Mouse (Mus musculus): Measurements from ENCODE around the gene Plppr2. TPM values are rescaled to one million over a fixed set of nuclear protein-coding genes. Genes with fewer than 3 reads are reported as not detected.

The Plppr2 gene
- total RNA-seq, 2 experiments from 2014 or later: 2.2 to 2.4 TPM

DNA sequence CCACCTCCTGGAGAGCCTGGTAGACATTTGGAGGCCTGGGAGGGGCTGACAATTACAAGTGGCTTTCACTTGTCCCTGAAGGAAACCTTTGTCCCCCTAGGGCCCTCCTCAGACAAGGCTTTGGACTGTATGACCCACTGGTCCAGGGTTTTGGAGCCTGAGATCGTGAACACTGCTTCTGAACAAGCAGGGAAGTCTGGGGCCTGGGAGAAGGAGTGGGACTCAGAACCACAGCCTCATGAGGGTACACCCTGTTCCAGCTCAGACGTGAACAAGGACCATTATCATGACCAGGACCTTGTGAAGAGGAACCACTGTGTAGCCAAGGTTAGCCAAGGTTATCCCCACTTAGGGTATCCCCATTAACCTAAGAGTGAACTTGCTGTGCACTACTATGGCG is 7.6 kb upstream of the Plppr2 start:
- DNase-seq: no peak
- intact Hi-C loops (cut with DNase I): no loop called here

DNA sequence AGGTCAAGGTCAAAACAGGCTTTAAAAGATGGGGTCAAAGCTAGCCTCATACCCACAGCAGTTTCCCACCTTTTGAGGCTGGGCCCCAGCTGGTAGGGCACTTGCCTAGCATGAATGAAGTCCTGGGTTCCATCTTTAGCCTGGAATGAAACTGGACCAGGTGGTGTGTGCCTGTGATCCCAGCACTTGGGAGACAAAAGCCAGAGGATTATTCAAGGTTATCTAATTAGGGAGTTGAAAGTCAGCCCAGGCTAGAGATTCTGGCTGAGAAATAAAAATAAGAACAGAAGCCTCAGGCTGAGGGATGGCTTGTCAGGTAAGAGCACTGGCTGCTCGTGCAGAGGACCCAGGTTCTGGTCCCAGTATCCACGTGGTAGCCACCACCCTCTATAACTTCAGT is 4.8 kb upstream of the Plppr2 start:
- DNase-seq: no peak
- intact Hi-C loops (cut with DNase I): no loop called here

DNA sequence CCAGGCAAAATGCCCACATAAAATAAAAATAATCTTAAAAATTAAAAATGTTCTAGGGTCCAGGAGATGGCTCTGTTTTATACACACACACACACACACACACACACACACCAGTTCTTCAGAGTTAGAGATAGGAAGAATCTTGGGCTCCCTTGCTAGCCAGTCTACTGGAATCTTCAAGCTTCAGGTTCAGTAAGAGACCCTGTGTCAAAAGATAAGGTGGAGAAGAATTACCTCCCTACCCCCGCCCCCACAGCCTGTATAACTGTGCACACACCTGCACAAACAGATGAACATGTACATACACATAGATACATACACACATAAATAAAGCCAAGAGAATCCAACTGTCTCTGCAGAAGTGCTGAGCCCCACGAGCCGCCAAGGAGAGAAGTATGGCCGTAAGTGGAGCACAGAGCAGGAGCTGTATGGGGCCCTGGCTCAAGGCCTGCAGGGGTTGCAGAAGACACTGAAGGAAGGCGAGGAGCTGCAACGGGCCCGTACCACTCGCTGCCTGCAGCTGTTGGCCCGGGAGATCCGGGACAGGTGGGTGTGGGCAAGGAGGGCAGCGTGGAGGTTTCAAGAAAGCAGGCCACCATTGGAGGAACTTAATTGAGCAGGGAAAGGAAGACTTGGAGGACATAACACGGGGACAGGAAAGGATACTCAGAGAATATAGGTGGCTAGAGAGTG is 4.2 kb upstream of the Plppr2 start:
- no peak for DNase-seq
- intact Hi-C loops (cut with DNase I): no loop called here

DNA sequence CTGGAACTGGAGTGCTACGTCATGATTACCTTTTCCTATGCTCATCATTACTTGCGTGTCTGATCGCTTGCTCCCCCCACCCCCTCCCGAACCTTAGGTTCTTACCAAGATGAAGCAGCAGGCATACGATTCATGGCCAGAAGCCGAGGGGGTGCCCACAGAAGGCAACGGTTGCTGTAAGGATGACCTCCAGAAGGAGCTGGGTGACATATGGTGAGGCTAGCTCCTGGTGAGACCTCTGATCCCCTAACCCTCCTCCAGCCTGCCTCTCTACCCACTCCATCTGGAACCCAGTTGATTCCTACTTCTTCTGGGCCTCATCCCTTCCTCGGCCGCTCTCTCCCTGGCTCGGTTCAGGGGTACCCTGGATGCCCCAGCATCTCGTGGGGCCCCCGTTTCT is 2.8 kb upstream of the Plppr2 start:
- intact Hi-C loops (cut with DNase I): no loop called here

DNA sequence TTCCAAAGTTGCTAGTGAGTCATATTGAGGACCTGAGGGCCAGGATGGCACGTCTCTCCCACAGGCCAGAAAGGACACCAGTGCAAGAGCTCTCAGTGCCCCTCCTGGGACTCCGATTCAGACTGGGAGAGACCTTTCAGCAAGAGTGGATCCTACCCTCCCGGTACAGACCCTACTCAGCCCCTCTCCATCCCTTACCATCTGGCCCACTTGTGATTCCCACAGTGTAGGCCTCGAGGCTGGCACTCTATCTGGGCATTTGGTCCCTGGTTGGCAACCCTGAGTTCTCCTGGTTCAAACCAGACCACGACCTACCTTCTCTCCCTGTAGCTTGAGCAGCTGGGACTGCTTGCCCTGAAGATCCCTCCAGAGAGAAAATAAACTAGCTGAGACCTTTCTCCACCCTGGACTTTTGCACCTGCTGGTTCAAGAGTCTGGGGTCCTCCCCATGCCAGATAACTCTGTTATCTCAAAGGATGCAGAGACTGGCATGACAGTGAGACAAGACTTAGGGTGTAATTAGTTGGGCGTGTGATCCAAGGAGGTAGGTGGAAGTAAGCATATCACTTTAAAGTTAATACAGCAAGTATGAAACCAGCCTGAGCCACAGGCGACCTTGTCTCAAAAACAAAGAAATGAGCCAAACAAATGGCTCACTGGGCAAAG is 1.2 kb upstream of the Plppr2 start:
- intact Hi-C loops (cut with DNase I): no loop called here
- no peak for DNase-seq

More for the DNA sequence above, 2.8 kb upstream of the Plppr2 start:
- DNase-seq: no peak

DNA sequence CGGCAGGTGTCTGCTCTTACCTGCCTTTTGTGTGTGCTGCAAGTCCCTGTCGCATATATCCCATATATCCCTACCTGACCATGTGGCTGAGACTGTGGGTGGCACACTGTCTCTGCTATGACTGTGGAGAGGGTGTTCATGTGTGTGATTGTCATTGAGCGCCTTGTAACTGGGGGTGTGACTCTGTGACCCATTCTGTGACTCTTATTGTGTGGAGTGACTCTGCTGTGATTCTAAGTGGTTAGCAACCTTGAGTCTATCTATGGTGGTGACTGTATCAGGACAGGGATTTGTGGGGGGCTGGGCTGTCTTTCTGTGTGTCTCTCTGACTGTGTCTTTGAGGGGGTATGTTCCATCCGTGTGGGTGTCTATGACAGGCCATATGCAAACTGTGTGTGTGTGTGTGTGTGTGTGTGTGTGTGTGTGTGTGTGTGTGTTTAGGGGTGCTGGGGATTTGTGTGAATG is 910 bp downstream of the Plppr2 start:
- DNase-seq: no peak
- intact Hi-C loops (cut with DNase I): no loop called here

DNA sequence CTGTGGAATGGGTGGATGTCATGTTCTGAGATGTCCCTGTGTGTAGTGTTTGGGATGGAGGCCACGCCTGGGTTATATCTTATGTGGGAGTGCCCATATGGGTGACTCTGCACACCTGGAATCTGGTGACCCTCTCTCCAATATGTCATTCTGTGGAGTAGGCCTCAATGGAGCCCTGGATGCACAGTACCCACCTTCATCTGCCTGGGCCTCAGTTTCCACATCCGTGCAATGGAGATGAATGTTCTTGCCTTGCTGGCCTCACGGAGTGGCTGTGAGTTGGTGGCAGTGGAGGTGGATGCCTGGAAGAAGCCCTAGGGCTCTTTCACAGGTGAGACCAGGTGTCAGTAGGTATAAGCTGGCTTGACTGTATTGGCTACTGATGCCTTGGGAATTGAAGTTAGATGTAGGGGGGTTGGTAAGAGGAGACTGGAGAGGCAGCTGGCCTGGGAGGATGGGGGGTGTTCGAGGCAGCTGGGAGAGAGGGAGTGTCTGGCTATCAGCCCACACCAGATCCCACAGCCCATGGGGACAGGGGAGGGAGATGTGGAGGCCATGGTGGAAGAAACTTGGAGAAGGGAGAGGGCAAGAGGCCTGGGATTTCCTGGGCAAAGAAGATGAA is 1.5 kb downstream of the Plppr2 start:
- intact Hi-C loops (cut with DNase I): no loop called here
- no peak for DNase-seq

DNA sequence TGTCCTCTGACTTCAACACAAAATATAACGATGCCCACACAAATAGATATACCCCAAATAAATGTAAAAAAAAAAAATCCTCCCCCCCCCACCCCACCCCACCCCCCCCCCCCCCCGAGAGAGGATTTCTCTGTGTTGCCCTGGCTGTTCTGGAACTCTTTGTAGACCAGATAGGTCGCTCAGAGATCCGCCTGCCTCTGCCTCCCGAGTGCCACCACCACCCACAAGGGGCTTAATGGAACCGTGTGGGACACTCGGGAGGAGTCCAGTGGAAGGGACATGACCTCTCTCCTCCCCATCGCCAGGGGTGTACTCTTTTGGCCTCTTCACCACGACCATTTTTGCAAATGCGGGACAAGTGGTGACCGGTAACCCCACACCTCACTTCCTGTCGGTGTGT is 6.2 kb downstream of the Plppr2 start:
- no peak for DNase-seq
- intact Hi-C loops (cut with DNase I): no loop called here

DNA sequence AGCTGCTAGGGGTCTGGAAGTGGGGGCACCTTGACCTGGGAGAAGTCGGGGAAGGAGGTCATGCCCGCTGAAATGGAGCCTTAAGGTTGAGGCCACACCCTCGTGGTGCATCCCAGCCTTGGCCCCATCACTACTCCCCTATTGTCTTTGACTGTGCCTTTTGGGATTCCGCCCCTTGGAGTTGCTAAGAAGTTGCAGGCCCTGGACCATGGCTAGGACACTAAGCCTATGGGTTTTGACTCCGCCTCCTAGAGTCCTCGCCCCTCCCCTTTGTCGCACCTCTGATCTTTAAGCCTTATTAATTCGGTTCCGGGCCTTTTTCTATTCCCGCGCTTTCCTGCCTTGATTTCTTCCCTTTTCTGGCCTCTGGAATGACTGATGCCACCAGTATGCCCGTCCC is 6.8 kb downstream of the Plppr2 start:
- no peak for DNase-seq
- intact Hi-C loops (cut with DNase I): no loop called here

DNA sequence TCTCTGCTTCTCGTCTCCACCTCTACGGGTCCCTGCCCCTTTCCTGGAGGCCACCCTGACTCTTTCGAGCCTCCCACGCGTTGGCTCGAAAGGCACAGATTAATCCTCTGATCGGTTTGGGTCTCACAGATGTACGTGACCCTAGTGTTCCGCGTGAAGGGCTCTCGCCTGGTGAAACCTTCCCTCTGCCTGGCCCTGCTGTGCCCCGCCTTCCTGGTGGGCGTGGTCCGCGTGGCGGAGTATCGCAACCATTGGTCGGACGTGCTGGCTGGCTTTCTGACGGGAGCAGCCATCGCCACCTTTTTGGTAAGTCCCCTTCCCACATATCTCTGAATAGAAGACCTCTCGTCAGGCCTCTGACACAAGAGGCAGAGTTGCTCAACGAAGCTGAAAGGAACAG is 7.4 kb downstream of the Plppr2 start:
- intact Hi-C loops (cut with DNase I): no loop called here
- no peak for DNase-seq

DNA sequence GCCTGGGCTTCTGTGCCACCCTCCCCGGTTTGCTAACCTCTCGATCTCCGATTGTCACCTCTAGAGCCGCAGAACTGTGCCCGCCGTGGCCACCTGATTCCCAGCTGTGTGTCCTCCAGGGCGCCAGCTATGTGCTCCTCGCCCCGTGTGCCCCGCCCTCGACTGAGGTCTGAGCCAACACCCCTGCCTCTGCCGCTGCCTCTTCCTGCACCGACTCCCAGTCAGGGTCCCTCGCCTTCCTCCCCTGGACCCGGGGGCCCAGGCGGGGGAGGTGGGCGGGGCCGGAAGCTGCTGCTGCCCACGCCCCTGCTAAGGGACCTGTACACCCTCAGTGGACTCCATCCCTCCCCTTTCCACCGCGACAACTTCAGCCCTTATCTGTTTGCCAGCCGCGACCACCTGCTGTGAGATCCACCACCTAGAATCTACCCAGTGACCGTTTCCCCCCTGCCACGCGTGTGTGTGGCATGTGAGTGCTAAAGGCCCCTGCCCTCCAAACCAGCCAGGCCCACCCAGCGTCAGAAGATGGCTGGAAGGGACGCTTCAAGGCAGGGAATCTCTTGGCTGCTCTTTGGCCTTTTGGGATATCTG is 10.8 kb downstream of the Plppr2 start:
- DNase-seq: no peak
- intact Hi-C loops (cut with DNase I): no loop called here

DNA sequence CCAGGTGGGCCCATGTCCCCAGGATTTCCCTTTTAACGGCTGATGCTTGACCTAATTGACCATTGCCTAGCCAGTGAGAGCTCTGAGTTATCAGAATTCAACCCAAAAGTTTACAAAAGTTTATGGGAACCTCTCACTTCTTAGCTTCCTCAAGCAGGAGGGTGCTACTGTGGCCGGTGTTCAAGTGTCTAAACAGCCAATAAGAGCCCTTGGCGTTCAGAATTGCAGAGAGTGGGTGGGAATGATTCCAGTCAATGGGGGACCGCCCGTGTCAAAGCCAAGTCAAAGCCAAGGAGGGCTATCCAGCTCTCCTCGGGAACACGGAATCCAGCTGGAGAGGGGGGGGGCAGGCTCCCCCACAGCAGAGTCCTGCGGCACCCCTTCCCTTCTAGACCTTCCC is 11.3 kb downstream of the Plppr2 start:
- no peak for DNase-seq
- intact Hi-C loops (cut with DNase I): no loop called here

DNA sequence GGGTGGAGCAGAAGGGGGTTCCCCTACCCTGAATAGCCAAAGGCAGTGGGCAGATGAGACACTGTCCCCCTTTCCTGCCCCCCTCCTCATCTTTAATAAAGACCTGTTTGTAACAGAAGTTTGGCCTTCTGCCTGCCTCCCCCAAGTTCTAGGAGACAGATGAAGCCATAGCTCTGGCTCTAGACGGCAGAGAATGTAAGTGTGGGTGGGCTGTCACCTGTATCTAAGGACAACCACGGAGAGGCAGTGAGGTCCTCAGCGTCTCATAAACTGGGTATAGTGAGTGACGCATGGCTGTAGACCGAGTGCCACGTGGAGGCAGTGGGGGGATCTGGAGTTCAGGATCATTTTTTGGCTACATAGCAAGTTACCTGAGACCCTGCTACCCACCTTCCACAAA is 12.0 kb downstream of the Plppr2 start:
- intact Hi-C loops (cut with DNase I): no loop called here
- no peak for DNase-seq

DNA sequence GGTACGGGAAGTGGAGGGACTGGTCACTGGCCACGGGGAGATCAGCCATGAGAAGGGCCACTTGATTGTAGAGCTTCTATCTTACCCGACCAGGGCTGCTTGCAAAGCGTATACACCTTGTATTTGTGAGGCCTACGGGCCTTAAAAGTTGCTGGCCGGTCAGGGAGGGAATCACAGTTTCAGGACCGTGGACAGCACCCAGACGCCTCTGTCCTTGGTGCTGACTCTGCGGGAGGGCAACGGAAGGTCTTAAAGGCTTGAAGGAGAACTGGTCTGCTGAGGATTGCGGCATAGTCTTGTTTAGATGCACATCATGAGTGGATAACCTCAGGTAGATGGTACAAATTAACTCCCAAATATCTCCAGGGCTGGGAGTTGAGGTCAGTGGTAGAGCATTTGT is 13.5 kb downstream of the Plppr2 start:
- intact Hi-C loops (cut with DNase I): no loop called here
- peak; percentile 77 to 90 for DNase-seq

DNA sequence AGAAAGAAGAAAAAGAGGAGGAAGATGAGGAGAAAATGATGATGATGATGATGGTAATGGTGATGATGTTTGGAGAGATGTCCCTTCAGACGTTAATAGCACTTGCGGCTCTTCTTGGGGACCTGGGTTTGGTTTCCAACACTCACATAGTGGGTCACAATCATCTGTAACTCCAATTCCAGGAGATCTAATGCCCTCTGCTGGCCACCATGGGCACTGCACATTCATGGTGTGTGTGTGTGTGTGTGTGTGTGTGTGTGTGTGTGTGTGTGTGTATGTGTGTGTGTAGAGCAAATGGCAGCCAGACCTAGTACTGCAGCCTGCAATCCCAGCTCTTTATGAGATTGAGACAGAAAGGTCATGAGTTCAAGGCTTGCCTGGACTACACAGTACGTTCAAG is 15.1 kb downstream of the Plppr2 start:
- intact Hi-C loops (cut with DNase I): no loop called here
- no peak for DNase-seq

DNA sequence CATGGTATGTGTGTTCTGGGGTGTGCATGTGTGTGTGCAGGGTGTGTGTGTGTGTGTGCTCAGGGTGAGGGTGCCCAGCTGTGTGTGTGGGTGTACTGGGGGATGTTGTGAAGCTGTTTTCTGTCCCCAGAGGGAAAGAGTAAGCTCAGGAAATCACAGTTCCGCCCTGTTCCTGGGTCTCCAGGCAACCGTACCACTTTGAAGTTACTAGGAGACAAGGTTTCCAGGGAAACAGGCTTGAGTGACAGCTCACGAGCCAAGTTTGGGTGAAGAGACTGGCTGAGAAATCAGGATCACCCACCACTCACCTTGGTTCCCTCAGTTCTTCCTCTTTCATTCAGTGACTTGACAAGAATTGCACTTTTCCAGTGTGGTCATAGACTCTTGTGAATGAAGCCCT is 16.8 kb downstream of the Plppr2 start:
- DNase-seq: no peak
- intact Hi-C loops (cut with DNase I): no loop called here

DNA sequence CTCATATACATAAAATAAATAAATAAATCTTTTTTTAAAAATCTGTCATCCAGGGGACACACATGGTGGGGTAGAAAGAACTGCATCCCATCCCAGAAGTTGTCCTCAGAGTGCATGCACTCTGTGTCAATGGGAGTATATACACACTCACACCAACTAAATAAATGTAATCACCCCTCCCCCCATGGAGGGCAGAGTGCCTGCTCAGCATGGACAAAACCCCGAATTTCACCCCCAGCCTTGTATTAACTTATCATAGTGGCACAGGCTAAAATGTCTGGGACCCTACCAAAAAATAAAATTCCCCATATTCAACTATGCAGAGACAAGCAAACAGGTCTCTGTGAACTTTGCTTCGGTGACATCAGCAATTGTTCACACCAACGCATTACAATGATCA is 17.8 kb downstream of the Plppr2 start:
- no peak for DNase-seq
- intact Hi-C loops (cut with DNase I): no loop called here

DNA sequence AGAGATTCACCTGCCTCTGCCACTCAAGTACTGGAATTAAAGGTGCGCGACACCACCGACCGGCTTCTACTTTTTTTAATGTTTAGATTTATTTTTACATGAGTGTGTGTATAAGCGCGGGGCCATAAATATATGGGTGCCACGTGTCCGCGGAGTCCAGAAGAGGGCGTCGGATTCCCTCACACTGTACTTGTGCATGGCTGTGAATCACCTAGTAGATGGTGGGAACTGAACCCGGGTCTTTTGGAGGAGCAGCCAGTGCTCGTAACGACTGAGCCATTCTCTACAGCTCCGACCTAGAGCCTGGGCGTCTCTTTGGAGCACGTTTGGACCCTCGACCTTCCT is 18.4 kb downstream of the Plppr2 start:
- DNase-seq: no peak
- intact Hi-C loops (cut with DNase I): no loop called here

DNA sequence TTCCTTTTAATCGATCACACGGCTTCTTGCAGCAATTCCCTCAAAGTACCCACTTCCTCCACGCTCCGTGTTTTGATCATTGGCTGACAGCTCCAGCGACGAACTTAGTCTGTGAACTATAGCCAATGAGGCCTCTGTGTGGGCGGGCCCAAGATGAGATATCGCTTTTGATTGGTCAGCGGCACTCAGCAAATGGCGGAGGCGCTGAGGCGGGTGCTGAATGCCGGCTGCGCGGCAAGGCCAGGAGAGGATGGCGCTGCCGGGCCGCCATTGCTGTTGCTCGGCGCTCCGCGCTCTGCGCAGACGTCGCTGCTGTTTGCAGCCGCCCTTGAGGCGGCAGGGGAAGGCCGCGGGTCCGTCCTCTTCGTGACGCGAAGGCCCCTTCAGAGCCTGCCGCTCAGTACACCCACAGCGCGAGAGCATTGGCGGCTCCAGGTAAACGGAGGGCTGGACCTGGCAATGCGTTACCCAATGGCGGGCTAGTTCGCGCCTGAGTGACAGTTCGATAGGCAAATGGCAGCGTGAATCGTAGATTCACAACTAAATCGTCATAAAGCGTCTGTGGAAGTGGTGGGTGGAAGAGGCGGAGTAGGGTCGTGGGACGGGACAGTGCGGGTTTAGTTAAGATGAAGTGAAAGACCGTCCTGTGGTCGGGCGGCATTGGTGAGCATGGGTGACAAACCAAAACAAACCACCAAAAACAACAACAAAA is 18.9 kb downstream of the Plppr2 start, which contains the start of gene Swsap1:
Gene Swsap1 (plus strand): TSS at position 186 of the 712 bp plus-strand sequence.
- peak; percentile 99 to 100 for DNase-seq
- intact Hi-C loops (cut with DNase I): no loop called here

DNA sequence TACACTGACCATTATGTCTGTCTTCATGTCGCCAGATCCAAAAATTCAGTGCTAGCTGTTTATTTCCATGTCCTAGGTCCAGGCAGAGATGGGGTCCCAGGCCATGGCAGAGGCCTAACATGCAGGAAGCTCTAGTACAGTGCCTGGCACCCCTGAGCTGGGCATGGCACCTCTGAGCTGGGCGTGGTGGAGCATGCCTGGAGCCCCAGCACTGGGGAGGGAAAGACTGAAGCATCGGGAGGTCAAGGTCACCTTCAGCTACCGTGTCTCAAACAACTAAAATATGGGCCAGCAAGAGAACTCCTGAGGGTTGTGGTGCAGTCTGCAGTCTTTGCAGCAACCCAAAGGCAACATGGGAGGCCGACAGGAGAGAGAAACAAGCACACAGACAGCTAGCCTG is 21.5 kb downstream of the Plppr2 start:
- no peak for DNase-seq
- intact Hi-C loops (cut with DNase I): no loop called here

DNA sequence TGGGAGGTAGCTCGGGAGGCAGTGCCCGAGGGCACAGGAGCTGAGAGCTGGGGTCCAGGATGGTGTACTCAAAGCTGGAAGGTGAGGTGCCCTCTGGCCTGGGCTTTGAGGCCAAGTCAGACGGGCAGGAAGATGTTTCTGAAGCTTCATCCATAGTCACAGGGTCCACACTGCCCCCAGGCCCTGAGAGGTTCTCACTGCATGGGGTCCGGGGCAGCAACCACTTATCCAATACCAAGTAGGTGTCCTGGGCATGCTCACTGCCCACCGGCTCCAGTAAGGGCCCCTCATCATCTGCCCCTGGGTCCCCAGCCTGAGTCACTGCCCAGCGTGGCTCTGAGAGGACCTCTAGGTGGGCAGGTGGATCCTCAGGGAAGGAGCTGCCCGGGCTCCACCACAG is 22.4 kb downstream of the Plppr2 start:
- intact Hi-C loops (cut with DNase I): no loop called here
- no peak for DNase-seq

Measured in heart, postnatal 10 days (tissue).